Mouse (Mus musculus) midbrain, embryonic 15.5 days (tissue): ENCODE results near the gene Riok1. TPM values are rescaled to one million over a fixed set of nuclear protein-coding genes. Genes with fewer than 3 reads are reported as not detected.

Experiments used
- ATAC-seq: fragments of 200-750 bp; cut with Nextera tagmentation; replicated peaks from 2 replicates; pipeline ENCODE4 v1.8.0; 2017; ENCODE audit warnings: moderate TSS enrichment
- H3K27ac ChIP-seq: fragments of 300-500 bp; sonication (generic); 2 replicates; pipeline ENCODE4 v1.5.1; 2015; ENCODE audit warnings: mild to moderate bottlenecking, inconsistent platforms
- H3K27me3 ChIP-seq: fragments of 300-500 bp; sonication (generic); replicated peaks from 2 replicates; pipeline ENCODE4 v1.6.1; 2015; ENCODE audit warnings: inconsistent platforms
- H3K36me3 ChIP-seq: fragments of 300-500 bp; sonication (generic); replicated peaks from 2 replicates; pipeline ENCODE4 v1.6.1; 2015; ENCODE audit warnings: inconsistent platforms
- H3K4me1 ChIP-seq: fragments of 300-500 bp; sonication (generic); 2 replicates; pipeline ENCODE4 v1.6.1; 2015; ENCODE audit warnings: inconsistent platforms
- H3K4me2 ChIP-seq: fragments of 300-500 bp; sonication (generic); 2 replicates; pipeline ENCODE4 v1.6.1; 2015; ENCODE audit warnings: inconsistent platforms, mild to moderate bottlenecking, moderate library complexity
- H3K4me3 ChIP-seq: fragments of 300-500 bp; sonication (generic); 2 replicates; pipeline ENCODE4 v1.5.1; 2015; ENCODE audit warnings: mild to moderate bottlenecking, inconsistent platforms
- H3K9ac ChIP-seq: fragments of 300-500 bp; sonication (generic); 2 replicates; pipeline ENCODE4 v1.6.1; 2015; ENCODE audit warnings: mild to moderate bottlenecking, inconsistent platforms
- H3K9me3 ChIP-seq: fragments of 300-500 bp; sonication (generic); 2 replicates; pipeline ENCODE4 v1.6.1; 2016; ENCODE audit warnings: inconsistent platforms
- WGBS: fragments of 180-500 bp; shearing (Covaris S2); methylation state at CpG from one replicate; pipeline ENCODE4 v1.1.7; 2015; ENCODE audit warnings: mixed read lengths; 5-methylcytosine and 5-hydroxymethylcytosine counted together
- polyA plus RNA-seq: library from polyadenylated mRNA; unstranded; fragments of >200 nt; fragmentation: Nextera tagmentation; extraction: Ambion mirVana; gene quantifications from 2 replicates; pipeline ENCODE4 v1.2.1, GENCODE M21; 2015

Gene Riok1
- polyA plus RNA-seq, 1 experiment from 2014 or later: 59.2 TPM

- no peak overlapping the region for H3K9ac ChIP-seq
- H3K27ac ChIP-seq: no peak overlapping the region
- H3K27me3 ChIP-seq: no peaks in the 10 kb centered on the region
- H3K36me3 ChIP-seq: no peaks in the 10 kb centered on the region
- H3K4me1 ChIP-seq: no peaks in the 10 kb centered on the region
- no peaks in the 10 kb centered on the region for H3K9me3 ChIP-seq
- no peak overlapping the region for H3K4me2 ChIP-seq
- no peak for ATAC-seq
- no peak overlapping the region for H3K4me3 ChIP-seq
- WGBS: 93% methylated on average over 4 of the region's 4 CpGs
Observed at GRCm38 (mm10) chr13:38015591-38015990, 21.2 kb upstream of the Riok1 start.

GRCm38 (mm10) chr13:38018791-38019190, 18.0 kb upstream of the Riok1 start:
- Histone ChIP-seq H3K4me2 (no peak overlapping the region), H3K9me3 (no peaks in the 10 kb centered on the region), H3K27ac (no peak overlapping the region), H3K27me3 (no peaks in the 10 kb centered on the region), H3K9ac (no peak overlapping the region), H3K4me3 (no peak overlapping the region), H3K36me3 (no peaks in the 10 kb centered on the region), H3K4me1 (no peaks in the 10 kb centered on the region)
- WGBS: 76% methylated on average over 3 of the region's 3 CpGs
- no peak for ATAC-seq

GRCm38 (mm10) chr13:38025874-38026273, 10.9 kb upstream of the Riok1 start:
- 30% methylated on average over 4 of the region's 4 CpGs for WGBS
- Histone ChIP-seq H3K9ac (no peak overlapping the region), H3K9me3 (no peaks in the 10 kb centered on the region), H3K27me3 (no peaks in the 10 kb centered on the region; the same call in 1 of the 2 replicates), H3K4me2 (no peak overlapping the region), H3K4me1 (no peaks in the 10 kb centered on the region), H3K4me3 (no peak overlapping the region), H3K36me3 (no peaks in the 10 kb centered on the region), H3K27ac (no peak overlapping the region)
- no peak for ATAC-seq

GRCm38 (mm10) chr13:38027618-38028248, 9.1 kb upstream of the Riok1 start:
- Histone ChIP-seq H3K4me2 (no peak overlapping the region), H3K36me3 (no peaks in the 10 kb centered on the region), H3K9me3 (no peaks in the 10 kb centered on the region), H3K27me3 (no peaks in the 10 kb centered on the region; the same call in 1 of the 2 replicates), H3K4me1 (no peaks in the 10 kb centered on the region), H3K4me3 (no peak overlapping the region), H3K27ac (no peak overlapping the region), H3K9ac (no peak overlapping the region)
- no peak for ATAC-seq
- 69% methylated on average over 6 of the region's 6 CpGs for WGBS

GRCm38 (mm10) chr13:38028407-38028806, 8.4 kb upstream of the Riok1 start:
- Histone ChIP-seq H3K9me3 (no peaks in the 10 kb centered on the region), H3K27ac (no peak overlapping the region), H3K4me3 (no peak overlapping the region), H3K27me3 (no peaks in the 10 kb centered on the region; the same call in 1 of the 2 replicates), H3K4me2 (no peak overlapping the region), H3K9ac (no peak overlapping the region), H3K36me3 (no peaks in the 10 kb centered on the region), H3K4me1 (no peaks in the 10 kb centered on the region)
- whole genome bisulfite sequencing: 91% methylated on average over 4 of the region's 4 CpGs
- no peak for ATAC-seq

GRCm38 (mm10) chr13:38037044-38037687, 371 bp downstream of the Riok1 start, which contains the start of gene Cage1:
Gene Cage1, minus strand, starts transcription at chr13:38037069.
- ATAC-seq: peak; percentile 97
- no peaks in the 10 kb centered on the region for H3K9me3 ChIP-seq
- H3K4me2 ChIP-seq: peak within 1 kb of the TSS; percentile 93
- peak within 1 kb of the TSS; percentile 53 for H3K4me3 ChIP-seq
- under 1% methylated on average over 47 of the region's 47 CpGs for WGBS
- H3K27me3 ChIP-seq: no peaks in the 10 kb centered on the region
- H3K4me1 ChIP-seq: peaks cover 25% of the 10 kb centered on the region
- H3K36me3 ChIP-seq: peaks cover 17% of the 10 kb centered on the region; the same call in 1 of the 2 replicates
- peak within 1 kb of the TSS; percentile 80 for H3K27ac ChIP-seq
- peak within 1 kb of the TSS; percentile 76 for H3K9ac ChIP-seq

- Histone ChIP-seq H3K36me3 (peaks cover 22% of the 10 kb centered on the region; the same call in 1 of the 2 replicates), H3K27ac (no peak overlapping the region), H3K4me1 (peaks cover 25% of the 10 kb centered on the region), H3K4me3 (peak overlapping the region; percentile 53), H3K4me2 (peak overlapping the region; percentile 93), H3K27me3 (no peaks in the 10 kb centered on the region), H3K9me3 (no peaks in the 10 kb centered on the region), H3K9ac (peak overlapping the region; percentile 76)
- no peak for ATAC-seq
- 61% methylated on average over 12 of the region's 12 CpGs for WGBS
Observed at GRCm38 (mm10) chr13:38037811-38038210, 1.0 kb downstream of the Riok1 start.

GRCm38 (mm10) chr13:38049888-38050287, 13.1 kb downstream of the Riok1 start:
- no peak overlapping the region for H3K9ac ChIP-seq
- H3K4me2 ChIP-seq: no peak overlapping the region
- no peaks in the 10 kb centered on the region for H3K4me1 ChIP-seq
- H3K36me3 ChIP-seq: peaks cover 76% of the 10 kb centered on the region
- no peak overlapping the region for H3K4me3 ChIP-seq
- no peak for ATAC-seq
- no peaks in the 10 kb centered on the region for H3K27me3 ChIP-seq
- WGBS: 98% methylated on average over 3 of the region's 3 CpGs
- no peaks in the 10 kb centered on the region for H3K9me3 ChIP-seq
- H3K27ac ChIP-seq: no peak overlapping the region

- 89% methylated on average over 11 of the region's 11 CpGs for WGBS
- Histone ChIP-seq H3K9me3 (no peaks in the 10 kb centered on the region), H3K4me3 (no peak overlapping the region), H3K36me3 (peaks cover 17% of the 10 kb centered on the region), H3K9ac (no peak overlapping the region), H3K27me3 (no peaks in the 10 kb centered on the region), H3K27ac (no peak overlapping the region), H3K4me2 (no peak overlapping the region), H3K4me1 (no peaks in the 10 kb centered on the region)
- no peak for ATAC-seq
Observed at GRCm38 (mm10) chr13:38062678-38063077, 25.9 kb downstream of the Riok1 start.

- WGBS: 74% methylated on average over 11 of the region's 11 CpGs
- Histone ChIP-seq H3K4me2 (no peak overlapping the region), H3K9me3 (no peaks in the 10 kb centered on the region), H3K27ac (no peak overlapping the region), H3K36me3 (peaks cover 4% of the 10 kb centered on the region), H3K4me1 (no peaks in the 10 kb centered on the region), H3K27me3 (no peaks in the 10 kb centered on the region), H3K4me3 (no peak overlapping the region), H3K9ac (no peak overlapping the region)
- peak; percentile 78 for ATAC-seq
Observed at GRCm38 (mm10) chr13:38064854-38065663, 28.3 kb downstream of the Riok1 start.

GRCm38 (mm10) chr13:38070945-38071344, 34.1 kb downstream of the Riok1 start:
- no peaks in the 10 kb centered on the region for H3K36me3 ChIP-seq
- no peak for ATAC-seq
- H3K27ac ChIP-seq: no peak overlapping the region
- WGBS: 71% methylated on average over 4 of the region's 4 CpGs
- H3K9ac ChIP-seq: no peak overlapping the region
- H3K4me3 ChIP-seq: no peak overlapping the region
- no peak overlapping the region for H3K4me2 ChIP-seq
- no peaks in the 10 kb centered on the region for H3K4me1 ChIP-seq
- H3K27me3 ChIP-seq: no peaks in the 10 kb centered on the region
- no peaks in the 10 kb centered on the region for H3K9me3 ChIP-seq
